Mouse (Mus musculus): ENCODE results near the gene Fkbp8. TPM values are rescaled to one million over a fixed set of nuclear protein-coding genes. Genes with fewer than 3 reads are reported as not detected.

The Fkbp8 gene
- polyA plus RNA-seq, 1 experiment: 80.5 TPM

- Histone ChIP-seq H3K9ac (ENCODE audit: low read depth, poor library complexity, severe bottlenecking) (no peak overlapping the region), H3K9me3 (replicated peaks; ENCODE audit: control insufficient read depth, insufficient read depth, low read length, poor library complexity, severe bottlenecking) (no peaks in the 10 kb centered on the region), H3K36me3 (ENCODE audit: control insufficient read depth, insufficient read depth, low read length, poor library complexity, severe bottlenecking) (peaks cover 28% of the 10 kb centered on the region), H3K4me1 (ENCODE audit: control insufficient read depth, insufficient read depth, low read length) (peaks cover 3% of the 10 kb centered on the region), H3K27ac (ENCODE audit: insufficient read depth, low read length) (no peak overlapping the region), H3K4me3 (ENCODE audit: low read depth, low read length) (no peak overlapping the region), H3K27me3 (ENCODE audit: control insufficient read depth, insufficient read depth, low read length, poor library complexity, severe bottlenecking) (no peaks in the 10 kb centered on the region)
- TF ChIP-seq EP300 (IDR thresholded peaks at IDR 0.05; ENCODE audit: insufficient read depth, low read depth, low read length) (no peak), CTCF (IDR thresholded peaks at IDR 0.05; ENCODE audit: low read depth, low read length) (no peak), POLR2A (IDR thresholded peaks at IDR 0.05; ENCODE audit: insufficient read depth, low read length) (no peak)
Measured at GRCm38 (mm10) chr8:70529741-70530161, 2.2 kb downstream of the Fkbp8 start.

GRCm38 (mm10) chr8:70530314-70530713 lies 2.8 kb downstream of the Fkbp8 start:
- Histone ChIP-seq H3K4me1 (ENCODE audit: control insufficient read depth, insufficient read depth, low read length) (peaks cover 3% of the 10 kb centered on the region), H3K4me3 (ENCODE audit: low read depth, low read length) (no peak overlapping the region), H3K27ac (ENCODE audit: insufficient read depth, low read length) (no peak overlapping the region), H3K36me3 (ENCODE audit: control insufficient read depth, insufficient read depth, low read length, poor library complexity, severe bottlenecking) (peaks cover 28% of the 10 kb centered on the region), H3K27me3 (ENCODE audit: control insufficient read depth, insufficient read depth, low read length, poor library complexity, severe bottlenecking) (no peaks in the 10 kb centered on the region), H3K9ac (ENCODE audit: low read depth, poor library complexity, severe bottlenecking) (no peak overlapping the region), H3K9me3 (replicated peaks; ENCODE audit: control insufficient read depth, insufficient read depth, low read length, poor library complexity, severe bottlenecking) (no peaks in the 10 kb centered on the region)
- TF ChIP-seq POLR2A (IDR thresholded peaks at IDR 0.05; ENCODE audit: insufficient read depth, low read length): no peak
- TF ChIP-seq CTCF (IDR thresholded peaks at IDR 0.05; ENCODE audit: low read depth, low read length): peak; percentile 43

- Histone ChIP-seq H3K36me3 (ENCODE audit: control insufficient read depth, insufficient read depth, low read length, poor library complexity, severe bottlenecking) (peaks cover 28% of the 10 kb centered on the region), H3K4me1 (ENCODE audit: control insufficient read depth, insufficient read depth, low read length) (no peaks in the 10 kb centered on the region), H3K4me3 (ENCODE audit: low read depth, low read length) (no peak overlapping the region), H3K27ac (ENCODE audit: insufficient read depth, low read length) (no peak overlapping the region), H3K9me3 (replicated peaks; ENCODE audit: control insufficient read depth, insufficient read depth, low read length, poor library complexity, severe bottlenecking) (no peaks in the 10 kb centered on the region), H3K9ac (ENCODE audit: low read depth, poor library complexity, severe bottlenecking) (no peak overlapping the region), H3K27me3 (ENCODE audit: control insufficient read depth, insufficient read depth, low read length, poor library complexity, severe bottlenecking) (no peaks in the 10 kb centered on the region)
- no peak for TF ChIP-seq EP300 (IDR thresholded peaks at IDR 0.05; ENCODE audit: insufficient read depth, low read depth, low read length)
- no peak for TF ChIP-seq POLR2A (IDR thresholded peaks at IDR 0.05; ENCODE audit: insufficient read depth, low read length)
- TF ChIP-seq CTCF (IDR thresholded peaks at IDR 0.05; ENCODE audit: low read depth, low read length): no peak
Measured at GRCm38 (mm10) chr8:70534281-70534680, 6.8 kb downstream of the Fkbp8 start.

- H3K9ac ChIP-seq (ENCODE audit: low read depth, poor library complexity, severe bottlenecking): no peak overlapping the region
- no peaks in the 10 kb centered on the region for H3K4me1 ChIP-seq (ENCODE audit: control insufficient read depth, insufficient read depth, low read length)
- H3K36me3 ChIP-seq (ENCODE audit: control insufficient read depth, insufficient read depth, low read length, poor library complexity, severe bottlenecking): peaks cover 28% of the 10 kb centered on the region
- H3K27me3 ChIP-seq (ENCODE audit: control insufficient read depth, insufficient read depth, low read length, poor library complexity, severe bottlenecking): no peaks in the 10 kb centered on the region
- TF ChIP-seq EP300 (IDR thresholded peaks at IDR 0.05; ENCODE audit: insufficient read depth, low read depth, low read length) (no peak), CTCF (IDR thresholded peaks at IDR 0.05; ENCODE audit: low read depth, low read length) (no peak), POLR2A (IDR thresholded peaks at IDR 0.05; ENCODE audit: insufficient read depth, low read length) (no peak)
- no peak overlapping the region for H3K4me3 ChIP-seq (ENCODE audit: low read depth, low read length)
- H3K27ac ChIP-seq (ENCODE audit: insufficient read depth, low read length): no peak overlapping the region
- no peaks in the 10 kb centered on the region for H3K9me3 ChIP-seq (replicated peaks; ENCODE audit: control insufficient read depth, insufficient read depth, low read length, poor library complexity, severe bottlenecking)
Measured at GRCm38 (mm10) chr8:70535221-70535620, 7.7 kb downstream of the Fkbp8 start.

- H3K4me1 ChIP-seq (ENCODE audit: control insufficient read depth, insufficient read depth, low read length): no peaks in the 10 kb centered on the region
- peaks cover 25% of the 10 kb centered on the region for H3K36me3 ChIP-seq (ENCODE audit: control insufficient read depth, insufficient read depth, low read length, poor library complexity, severe bottlenecking)
Measured at GRCm38 (mm10) chr8:70535701-70536100, 8.2 kb downstream of the Fkbp8 start.

GRCm38 (mm10) chr8:70538024-70538579 lies 10.6 kb downstream of the Fkbp8 start:
- H3K9ac ChIP-seq (ENCODE audit: low read depth, poor library complexity, severe bottlenecking): peak overlapping the region; percentile 82

More at GRCm38 (mm10) chr8:70535701-70536100, 8.2 kb downstream of the Fkbp8 start:
- H3K4me3 ChIP-seq (ENCODE audit: low read depth, low read length): no peak overlapping the region
- no peak overlapping the region for H3K27ac ChIP-seq (ENCODE audit: insufficient read depth, low read length)
- H3K27me3 ChIP-seq (ENCODE audit: control insufficient read depth, insufficient read depth, low read length, poor library complexity, severe bottlenecking): no peaks in the 10 kb centered on the region
- H3K9me3 ChIP-seq (replicated peaks; ENCODE audit: control insufficient read depth, insufficient read depth, low read length, poor library complexity, severe bottlenecking): no peaks in the 10 kb centered on the region
- H3K9ac ChIP-seq (ENCODE audit: low read depth, poor library complexity, severe bottlenecking): no peak overlapping the region
- TF ChIP-seq POLR2A (IDR thresholded peaks at IDR 0.05; ENCODE audit: insufficient read depth, low read length): no peak
- TF ChIP-seq EP300 (IDR thresholded peaks at IDR 0.05; ENCODE audit: insufficient read depth, low read depth, low read length): no peak
- TF ChIP-seq CTCF (IDR thresholded peaks at IDR 0.05; ENCODE audit: low read depth, low read length): no peak

More at GRCm38 (mm10) chr8:70538024-70538579, 10.6 kb downstream of the Fkbp8 start:
- Histone ChIP-seq H3K4me1 (ENCODE audit: control insufficient read depth, insufficient read depth, low read length) (no peaks in the 10 kb centered on the region), H3K4me3 (ENCODE audit: low read depth, low read length) (peak overlapping the region; percentile 65), H3K36me3 (ENCODE audit: control insufficient read depth, insufficient read depth, low read length, poor library complexity, severe bottlenecking) (peaks cover 5% of the 10 kb centered on the region; the same call in 1 of the 2 replicates), H3K9me3 (replicated peaks; ENCODE audit: control insufficient read depth, insufficient read depth, low read length, poor library complexity, severe bottlenecking) (no peaks in the 10 kb centered on the region), H3K27ac (ENCODE audit: insufficient read depth, low read length) (peak overlapping the region; percentile 70), H3K27me3 (ENCODE audit: control insufficient read depth, insufficient read depth, low read length, poor library complexity, severe bottlenecking) (no peaks in the 10 kb centered on the region)
- no peak for TF ChIP-seq POLR2A (IDR thresholded peaks at IDR 0.05; ENCODE audit: insufficient read depth, low read length)
- TF ChIP-seq CTCF (IDR thresholded peaks at IDR 0.05; ENCODE audit: low read depth, low read length): no peak
- TF ChIP-seq EP300 (IDR thresholded peaks at IDR 0.05; ENCODE audit: insufficient read depth, low read depth, low read length): no peak

All from ES-Bruce4 (cell line).